Mouse (Mus musculus) CD8-positive naive resting alpha-beta T cell, adult 2 months (primary cell): ENCODE data around the gene Gm4969.

ENCODE experiments used
- DNase-seq, 2 experiments: peaks; one replicate each; pipeline ENCODE4 v3.0.0; 2022; ENCODE audit warnings: low read depth in 2 of 2, low spot score in 2 of 2

Gm4969 gene

DNA sequence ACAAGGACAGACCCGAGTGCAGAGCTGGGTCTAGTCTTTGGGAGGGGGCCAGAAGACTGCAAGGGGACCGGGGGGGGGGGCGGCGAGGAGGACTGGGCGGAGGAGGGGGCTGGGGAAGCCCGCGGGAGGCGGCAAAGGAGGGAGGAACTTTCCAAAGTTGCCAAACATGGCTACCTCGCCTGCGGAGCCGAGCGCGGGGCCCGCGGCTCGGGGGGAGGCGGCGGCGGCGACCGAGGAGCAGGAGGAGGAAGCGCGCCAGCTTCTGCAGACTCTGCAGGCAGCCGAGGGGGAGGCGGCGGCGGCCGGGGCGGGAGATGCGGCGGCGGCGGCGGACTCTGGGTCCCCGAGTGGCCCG is 23.7 kb downstream of the Gm4969 start, which contains the start of gene Six5:
Six5 (plus strand) TSS at position 124 of the 355 bp plus-strand sequence.
- DNase-seq: no peak

- DNase-seq: peak; percentile 48 to 58
Measured at GRCm38 (mm10) chr7:19093537-19094385, 24.4 kb downstream of the Gm4969 start.

GRCm38 (mm10) chr7:19093174-19093521 is 25.0 kb downstream of the Gm4969 start:
- DNase-seq: peak; percentile 80 to 85

GRCm38 (mm10) chr7:19092381-19093173 is 25.6 kb downstream of the Gm4969 start:
- DNase-seq: no peak

- no peak for DNase-seq
Measured at GRCm38 (mm10) chr7:19091913-19092312, 26.3 kb downstream of the Gm4969 start.

DNA sequence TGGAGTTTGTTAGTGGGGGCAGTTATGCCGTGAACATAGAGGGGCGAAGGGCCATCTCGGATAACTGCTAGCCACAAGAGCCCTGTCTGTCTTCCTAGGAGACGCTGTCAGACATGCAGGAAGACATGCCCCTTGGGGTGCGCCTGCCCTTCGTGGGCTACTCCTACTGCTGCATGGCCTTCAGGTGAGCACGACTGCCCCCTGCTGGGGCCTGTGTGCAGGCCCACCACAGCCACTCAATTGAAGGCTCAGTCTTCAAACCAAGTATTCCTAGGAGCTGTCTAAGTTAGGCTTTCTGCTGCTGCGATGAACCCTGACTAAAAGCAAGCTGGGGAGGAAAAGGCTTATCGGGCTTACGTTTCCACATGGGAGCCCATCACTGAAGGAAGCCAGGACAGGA is 29.4 kb downstream of the Gm4969 start:
- DNase-seq: peak; percentile 59 to 69

GRCm38 (mm10) chr7:19086760-19087159 is 31.4 kb downstream of the Gm4969 start:
- no peak for DNase-seq

- no peak for DNase-seq
Measured at GRCm38 (mm10) chr7:19086042-19086441, 32.1 kb downstream of the Gm4969 start.

DNA sequence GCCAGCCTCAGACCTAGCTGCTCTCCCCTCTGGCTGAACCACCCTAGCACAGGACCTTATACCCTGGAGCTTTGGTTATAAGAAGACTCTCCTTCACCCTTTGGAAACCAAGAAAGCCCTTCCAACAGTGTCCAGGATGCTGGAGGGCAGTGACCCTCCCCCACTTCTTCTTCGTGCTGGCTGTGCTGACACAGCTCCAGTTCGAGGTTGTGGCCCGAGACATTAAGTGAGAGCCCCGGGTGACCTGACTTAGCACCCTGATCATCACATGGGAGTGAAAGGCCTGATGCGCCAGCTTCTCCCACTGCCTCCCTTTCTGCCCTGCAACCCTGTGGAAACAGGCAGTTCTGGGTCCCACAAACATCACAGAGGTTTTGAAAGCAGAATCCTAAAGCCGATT is 32.7 kb downstream of the Gm4969 start:
- no peak for DNase-seq

- DNase-seq: no peak
Measured at GRCm38 (mm10) chr7:19084921-19085473, 33.2 kb downstream of the Gm4969 start.

DNA sequence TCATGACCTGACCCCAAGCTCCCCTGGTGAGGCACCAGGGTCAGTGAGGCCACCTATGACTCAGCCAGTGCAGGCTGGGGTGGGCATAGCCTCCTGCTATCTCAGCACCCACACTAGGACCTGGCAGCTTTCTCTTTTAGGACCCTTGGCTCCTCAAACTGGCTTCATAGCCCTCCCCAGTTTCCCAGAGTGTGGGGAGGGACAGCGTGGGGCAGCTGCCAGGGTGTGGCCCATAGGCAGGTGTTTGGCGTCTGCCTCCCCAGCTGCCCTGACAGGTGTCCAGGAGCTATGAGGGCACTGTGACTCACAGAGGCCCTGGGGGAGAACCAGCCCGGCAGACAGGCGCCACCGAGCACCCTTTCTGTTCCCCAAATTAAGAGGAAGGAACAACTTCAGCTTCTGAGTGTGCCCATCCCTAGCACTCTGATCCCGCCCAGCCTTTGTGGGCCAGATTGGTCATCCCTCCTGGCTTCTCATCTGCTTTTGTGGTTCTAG is 33.8 kb downstream of the Gm4969 start:
- DNase-seq: no peak

GRCm38 (mm10) chr7:19083701-19084100 is 34.5 kb downstream of the Gm4969 start, which contains the start of gene Dmpk:
Gene Dmpk (plus strand): TSS chr7:19083849.
- DNase-seq: no peak

DNA sequence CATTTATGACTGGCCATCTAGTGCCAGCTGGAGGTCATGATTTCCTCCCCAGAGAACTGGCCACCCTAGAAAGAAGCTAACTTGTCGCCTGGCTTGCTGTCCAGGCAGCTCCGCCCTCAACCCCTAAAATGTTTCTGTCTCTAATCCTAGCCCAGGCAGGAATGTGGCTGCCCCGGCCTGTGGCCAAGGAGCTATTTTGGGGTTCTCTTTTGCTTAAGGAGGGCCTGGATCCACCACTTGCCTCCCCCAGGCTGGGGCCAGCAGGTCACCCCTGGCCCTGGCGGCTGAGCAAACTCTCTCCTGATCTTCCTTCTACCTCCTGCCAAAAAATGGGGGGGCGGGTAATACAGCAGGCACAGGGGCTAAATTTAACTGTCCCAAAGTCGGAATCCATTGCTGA is 35.1 kb downstream of the Gm4969 start:
- no peak for DNase-seq

DNA sequence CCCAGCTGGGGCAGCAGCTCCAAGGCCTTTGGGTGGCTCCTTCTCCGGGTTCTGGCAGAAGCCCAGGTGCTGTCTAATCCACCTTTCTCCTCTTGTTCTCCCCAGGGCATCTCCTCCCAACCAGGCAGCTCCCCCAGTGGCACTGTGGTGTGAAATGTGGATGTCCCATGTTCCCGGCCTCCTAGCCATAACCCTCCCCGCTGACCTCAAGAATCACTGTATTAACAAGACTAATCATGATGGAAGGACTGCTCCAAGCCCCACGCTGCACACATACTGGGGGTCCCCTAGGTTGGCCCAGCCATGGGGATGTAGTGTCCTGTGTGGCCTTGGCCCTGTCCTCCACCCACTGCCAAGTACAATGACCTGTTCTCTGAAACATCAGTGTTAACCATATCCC is 36.0 kb downstream of the Gm4969 start:
- no peak for DNase-seq

- no peak for DNase-seq
Measured at GRCm38 (mm10) chr7:19080451-19080950, 37.7 kb downstream of the Gm4969 start.

GRCm38 (mm10) chr7:19078732-19079131 is 39.4 kb downstream of the Gm4969 start:
- DNase-seq: no peak

- DNase-seq: peak; percentile 46 to 65
Measured at GRCm38 (mm10) chr7:19077761-19078160, 40.4 kb downstream of the Gm4969 start.

DNA sequence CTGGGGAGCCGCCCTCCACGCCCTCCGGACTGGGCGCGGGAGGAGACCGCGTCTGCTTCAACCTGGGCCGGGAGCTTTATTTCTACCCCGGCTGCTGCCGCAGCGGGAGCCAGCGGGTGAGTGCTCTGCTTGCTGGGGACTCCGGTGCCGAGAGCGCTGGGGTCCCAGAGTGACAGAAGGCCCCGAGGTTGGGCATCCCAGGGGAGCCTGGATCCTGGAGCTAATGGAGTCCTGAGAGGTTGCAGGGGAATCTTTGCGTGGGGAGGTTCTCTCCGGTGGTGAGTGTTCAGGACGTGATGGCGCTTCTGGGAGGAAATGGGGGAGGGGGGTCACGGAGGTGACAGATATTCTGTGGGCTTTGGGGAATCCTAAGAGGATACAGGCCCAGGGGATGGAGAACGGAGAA is 41.6 kb downstream of the Gm4969 start:
- DNase-seq: no peak

DNA sequence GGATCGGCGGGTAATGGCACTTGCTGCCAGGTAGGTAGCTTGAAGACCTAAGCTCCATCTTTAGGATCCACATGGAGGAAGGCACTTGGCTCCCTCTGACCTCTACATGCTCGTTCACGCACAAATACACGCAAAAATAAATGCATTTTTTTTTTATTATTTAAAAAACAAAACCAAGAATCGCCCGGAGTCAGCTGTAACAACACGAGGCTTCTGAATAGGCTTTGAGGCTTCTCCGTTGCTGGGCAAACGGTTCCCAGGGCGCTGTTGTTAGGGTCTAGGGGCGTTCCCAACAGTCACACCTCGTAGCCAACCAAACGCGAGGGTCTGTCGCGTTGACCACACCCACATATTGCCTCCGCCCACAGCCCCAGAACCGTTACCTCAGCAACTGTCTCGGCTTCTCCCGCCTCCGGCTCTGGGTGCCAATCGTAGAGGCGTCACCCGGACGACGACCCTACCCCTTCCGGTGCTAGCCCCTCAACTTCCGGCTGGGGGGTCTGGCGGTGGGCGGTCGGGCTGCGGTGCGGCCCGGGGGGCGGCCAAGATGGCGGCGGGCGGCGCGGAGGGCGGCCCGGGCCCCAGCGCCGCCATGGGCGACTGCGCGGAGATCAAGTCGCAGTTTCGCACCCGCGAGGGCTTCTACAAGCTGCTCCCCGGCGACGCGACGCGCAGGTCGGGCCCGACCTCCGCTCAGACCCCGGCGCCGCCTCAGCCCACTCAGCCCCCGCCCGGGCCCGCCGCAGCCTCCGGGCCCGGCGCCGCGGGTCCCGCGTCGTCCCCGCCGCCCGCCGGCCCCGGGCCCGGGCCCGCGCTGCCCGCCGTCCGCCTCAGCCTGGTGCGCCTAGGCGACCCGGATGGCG is 42.2 kb downstream of the Gm4969 start, which contains the start of gene Dmwd:
Dmwd (plus strand) TSS at position 505 of the 863 bp plus-strand sequence.
- DNase-seq: peak in 1 of 2 experiments; percentile 31

DNA sequence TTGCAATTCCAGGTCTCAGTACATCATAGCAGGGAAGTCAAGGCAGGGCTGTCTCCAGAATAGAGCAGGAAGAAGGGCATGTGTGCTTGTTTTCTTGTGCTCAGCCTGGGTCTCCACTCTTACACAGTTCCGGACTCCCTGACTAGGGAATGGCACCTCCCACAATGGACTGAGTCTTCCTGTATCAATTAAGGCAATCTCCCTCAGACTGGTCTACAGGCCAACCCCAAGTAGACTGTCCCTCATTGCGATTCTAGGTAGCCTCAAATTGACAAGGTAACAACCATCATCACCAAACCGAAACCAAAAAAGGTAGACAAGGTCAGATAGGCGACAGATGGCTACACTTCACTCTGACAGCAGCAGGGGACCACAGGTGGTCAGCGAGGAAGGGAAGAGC is 42.9 kb downstream of the Gm4969 start:
- no peak for DNase-seq
